Comparison of ENCODE assay signal across 8 mouse cellular contexts in the genomic region with DNA sequence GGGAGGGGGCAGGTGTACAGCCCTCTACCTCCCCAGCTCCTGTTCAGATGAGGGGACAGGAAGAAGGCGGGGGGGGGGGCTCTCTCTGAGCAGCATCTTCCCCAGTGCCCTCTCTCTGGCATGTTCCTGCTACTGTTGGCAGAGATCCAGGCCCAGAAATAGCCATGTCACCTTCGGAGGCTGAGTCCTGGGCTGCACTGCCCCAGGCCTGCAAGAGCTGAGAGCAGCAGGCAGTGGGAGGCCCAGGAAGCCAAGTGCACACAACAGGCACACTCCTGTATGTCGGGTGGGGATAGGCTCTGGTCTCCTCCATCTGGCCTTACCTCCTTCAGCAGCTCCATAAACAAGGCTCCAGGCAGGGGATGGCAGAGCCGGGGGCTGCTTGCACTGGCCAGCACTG. TPM values are rescaled to one million over a fixed set of nuclear protein-coding genes. Genes with fewer than 3 reads are reported as not detected.
A peak's percentile ranks its signal among the peaks of the same experiment; 100 is the strongest.
DNase-seq lines count a peak whose midpoint lies in the region.

No protein-coding gene starts in this region.

- DNase-seq in adrenal gland, adult 2 months = peak; percentile 29
- no peak for DNase-seq in adrenal gland, adult 8-10 months
- DNase-seq in 416B (ENCODE audit: low read depth) = peak; percentile 43
- DNase-seq in heart, adult 8-10 months (ENCODE audit: low spot score) = peak; percentile 49
- DNase-seq in kidney, postnatal 14 days = peak; percentile 53
- no peak for DNase-seq in frontal cortex, postnatal 36 days (ENCODE audit: low spot score in 2 of 2)
- no peak for DNase-seq in cerebellum, adult 11-12 months
- no peak for DNase-seq in thymus, postnatal 14 days

RNA-seq across cellular contexts. Expression of gene Flrt1, which starts 16.7 kb away (rescaled TPM):
- 1 to 10 TPM; 2.1 to 9.2 TPM for total RNA-seq in adrenal gland, adult 2 months (2021)
- polyA plus RNA-seq in adrenal gland, adult 2 months (2012; rRNA removed) = 0.79 and 2.9 TPM in 2 replicates
- total RNA-seq in adrenal gland, adult 8-10 months (2022) = 10 to 100 TPM in 2 of 4 experiments, 1 to 10 TPM in 2; 2.9 to 27.5 (median 14.8) TPM
- total RNA-seq in heart, adult 8-10 months (2022) = 1 to 10 TPM in 3 of 4 experiments, under 1 TPM in 1; 0.92 to 2.0 (median 1.4) TPM

Comparison
In these comparisons a context has a peak if more than half of its experiments do, and no peak if none do; other contexts are left out.
1. DNase-seq: peak in adrenal gland, adult 2 months (single experiment), 416B (single experiment), heart, adult 8-10 months (single experiment) and kidney, postnatal 14 days (single experiment); none in adrenal gland, adult 8-10 months (single experiment), frontal cortex, postnatal 36 days (0 of 2), cerebellum, adult 11-12 months (single experiment) and thymus, postnatal 14 days (single experiment).